Mouse (Mus musculus) embryonic fibroblast, embryonic 13.5 days (primary cell): ENCODE measurements around the gene Apeh.

Source experiments
- CTCF ChIP-seq: IDR thresholded peaks from 2 replicates; pipeline ENCODE4 v1.5.1; 2011; ENCODE audit warnings: mild to moderate bottlenecking, control low read depth, low read length, moderate library complexity, borderline replicate concordance; ENCODE audit not compliant: insufficient read depth
- POLR2A ChIP-seq: IDR thresholded peaks from 2 replicates; pipeline ENCODE4 v1.6.1; 2011; ENCODE audit warnings: low read depth, mild to moderate bottlenecking, control low read depth, low read length, moderate library complexity

DNA sequence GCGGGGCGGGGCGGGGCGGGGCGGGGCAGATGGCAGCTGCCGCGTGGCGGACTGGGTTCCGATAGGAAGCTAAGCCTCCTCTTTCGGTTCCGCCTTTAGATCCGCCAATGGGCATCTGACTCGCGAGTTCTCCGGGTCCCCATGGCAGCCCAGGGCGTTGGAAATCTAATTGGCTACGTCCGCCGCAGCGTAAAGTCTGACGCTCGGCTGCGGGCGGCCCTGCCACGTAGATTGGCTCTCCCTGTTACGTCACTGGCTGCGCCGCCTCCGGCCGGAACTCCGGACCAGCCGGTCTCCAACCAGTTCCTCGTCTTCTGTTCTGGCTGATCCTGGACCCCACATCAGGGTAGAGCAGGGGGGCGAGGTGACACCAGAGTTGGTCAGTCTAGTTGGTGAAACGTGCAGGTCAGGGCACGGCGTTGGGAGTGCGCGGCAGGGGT is 45.4 kb downstream of the Apeh start, which contains the start of gene Gmppb:
- TF ChIP-seq POLR2A (peak; percentile 91), CTCF (no peak)
